Mouse (Mus musculus) liver, adult 2 months (tissue): Measurements from ENCODE around the gene Cep97.

ENCODE experiments used
- CTCF ChIP-seq: fragments of 200-500 bp; IDR thresholded peaks from 2 replicates; pipeline ENCODE4 v1.5.1; 2011; ENCODE audit warnings: low read depth, low read length, control low read depth
- POLR2A ChIP-seq: fragments of 200-500 bp; IDR thresholded peaks from 2 replicates; pipeline ENCODE4 v1.6.1; 2011; ENCODE audit warnings: low read length, control low read depth; ENCODE audit not compliant: insufficient read depth; ENCODE audit errors: extremely low read depth

DNA sequence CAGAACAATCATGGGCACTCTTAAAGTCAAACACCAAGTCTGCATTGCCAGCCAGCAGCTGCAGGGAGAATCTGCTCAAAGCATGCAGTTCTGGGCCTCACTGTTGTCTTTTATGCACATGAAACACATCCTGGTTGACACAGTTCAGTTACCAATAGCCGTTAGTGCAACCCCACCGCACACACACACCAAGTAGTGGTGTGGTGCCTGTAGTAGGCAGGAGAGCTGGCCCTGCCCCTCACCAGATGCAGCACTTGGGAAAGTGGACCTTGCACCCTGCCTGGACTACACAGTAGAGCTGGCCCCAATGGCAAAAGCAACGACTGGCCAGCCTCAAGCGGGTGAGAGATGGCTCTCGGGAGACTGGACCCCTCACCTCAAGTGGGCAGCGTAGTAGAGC lies 5.0 kb upstream of the Cep97 start:
- TF ChIP-seq CTCF (no peak), POLR2A (no peak)
